Mouse (Mus musculus) E14TG2a.4 (cell line): ENCODE data around the gene Tns3.

Experiments
- CTCF ChIP-seq: conservative IDR thresholded peaks from 2 replicates; pipeline ENCODE4 v1.5.1; 2014; ENCODE audit warnings: low read length
- NANOG ChIP-seq: IDR thresholded peaks from 2 replicates; pipeline ENCODE4 v1.6.1; 2014; ENCODE audit warnings: borderline replicate concordance, low read length, mixed read lengths
- POU5F1 ChIP-seq: IDR thresholded peaks from 2 replicates; pipeline ENCODE4 v1.6.1; 2014; ENCODE audit warnings: low read length, borderline replicate concordance

GRCm38 (mm10) chr11:8622668-8623067 lies 41.7 kb downstream of the Tns3 start:
- TF ChIP-seq CTCF, result no peak
- TF ChIP-seq NANOG, result no peak
- TF ChIP-seq POU5F1, result no peak
